Mouse (Mus musculus) embryonic facial prominence, embryonic 15.5 days (tissue): Measurements from ENCODE around the gene Ccdc186. TPM values are rescaled to one million over a fixed set of nuclear protein-coding genes. Genes with fewer than 3 reads are reported as not detected.

Experiments
- ATAC-seq: fragments of 200-750 bp; cut with Nextera tagmentation; 2 replicates; pipeline ENCODE4 v1.8.0; 2017; ENCODE audit warnings: low read depth, moderate TSS enrichment; ENCODE audit not compliant: insufficient number of reproducible peaks, low FRiP score, low TSS enrichment
- H3K27ac ChIP-seq: fragments of 300-500 bp; sonication (generic); replicated peaks from 2 replicates; pipeline ENCODE4 v1.5.1; 2015; ENCODE audit warnings: mild to moderate bottlenecking, inconsistent platforms
- H3K27me3 ChIP-seq: fragments of 300-500 bp; sonication (generic); 2 replicates; pipeline ENCODE4 v1.6.1; 2015; ENCODE audit warnings: inconsistent platforms
- H3K36me3 ChIP-seq: fragments of 300-500 bp; sonication (generic); 2 replicates; pipeline ENCODE4 v1.6.1; 2015; ENCODE audit warnings: mild to moderate bottlenecking, inconsistent platforms
- H3K4me1 ChIP-seq: fragments of 300-500 bp; sonication (generic); 2 replicates; pipeline ENCODE4 v1.6.1; 2015; ENCODE audit warnings: inconsistent platforms
- H3K4me2 ChIP-seq: fragments of 300-500 bp; sonication (generic); replicated peaks from 2 replicates; pipeline ENCODE4 v1.6.1; 2015; ENCODE audit warnings: mild to moderate bottlenecking, inconsistent platforms
- H3K4me3 ChIP-seq: fragments of 300-500 bp; sonication (generic); replicated peaks from 2 replicates; pipeline ENCODE4 v1.5.1; 2015; ENCODE audit warnings: mild to moderate bottlenecking, inconsistent platforms
- H3K9ac ChIP-seq: fragments of 300-500 bp; sonication (generic); 2 replicates; pipeline ENCODE4 v1.6.1; 2015; ENCODE audit warnings: inconsistent platforms
- H3K9me3 ChIP-seq: fragments of 300-500 bp; sonication (generic); replicated peaks from 2 replicates; pipeline ENCODE4 v1.6.1; 2016; ENCODE audit warnings: inconsistent platforms
- WGBS: fragments of 180-500 bp; shearing (Covaris S2); methylation state at CpG from one replicate; pipeline ENCODE4 v1.1.7; 2015; 5-methylcytosine and 5-hydroxymethylcytosine counted together
- polyA plus RNA-seq: library from polyadenylated mRNA; unstranded; fragments of >200 nt; fragmentation: Nextera tagmentation; extraction: Ambion mirVana; gene quantifications from 2 replicates; pipeline ENCODE4 v1.2.1, GENCODE M21; 2015

Ccdc186 gene
- polyA plus RNA-seq, 1 experiment from 2014 or later, result 21.4 TPM

GRCm38 (mm10) chr19:56749343-56749742 lies 72.6 kb downstream of the Ccdc186 start:
- Histone ChIP-seq H3K9me3 (no peaks in the 10 kb centered on the region), H3K4me3 (no peak overlapping the region), H3K27me3 (no peaks in the 10 kb centered on the region), H3K27ac (no peak overlapping the region; the same call in 1 of the 2 replicates), H3K9ac (no peak overlapping the region), H3K36me3 (no peaks in the 10 kb centered on the region), H3K4me2 (no peak overlapping the region), H3K4me1 (peaks cover 15% of the 10 kb centered on the region)
- WGBS, result 9% methylated on average over 3 of the region's 3 CpGs
- no peak for ATAC-seq

DNA sequence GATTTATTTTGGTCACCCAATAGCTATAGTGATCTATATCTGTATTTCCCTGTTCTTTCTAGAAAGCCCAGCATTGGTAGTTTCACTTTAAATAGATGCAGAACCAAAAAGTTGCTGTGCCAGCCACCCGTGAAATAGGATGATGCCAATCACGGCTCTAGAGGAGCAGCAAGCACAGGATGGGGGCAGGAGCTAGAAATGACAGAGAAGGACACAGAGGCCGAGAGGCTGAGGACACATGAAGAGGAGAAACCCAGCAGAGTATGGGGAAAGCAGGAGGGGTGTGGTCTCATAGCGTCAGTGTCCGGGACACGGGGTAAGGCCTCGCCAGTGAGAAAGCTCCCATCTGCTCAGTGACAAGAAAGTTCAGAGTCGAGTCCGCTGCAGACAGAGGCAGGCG lies 74.1 kb downstream of the Ccdc186 start:
- Histone ChIP-seq H3K9ac (no peak overlapping the region), H3K9me3 (no peaks in the 10 kb centered on the region), H3K36me3 (no peaks in the 10 kb centered on the region), H3K27ac (no peak overlapping the region), H3K4me2 (no peak overlapping the region), H3K4me1 (peaks cover 9% of the 10 kb centered on the region), H3K27me3 (no peaks in the 10 kb centered on the region), H3K4me3 (no peak overlapping the region)
- no peak for ATAC-seq
- 75% methylated on average over 10 of the region's 10 CpGs for WGBS

GRCm38 (mm10) chr19:56746618-56747017 lies 75.4 kb downstream of the Ccdc186 start:
- 77% methylated on average over 9 of the region's 9 CpGs for WGBS
- Histone ChIP-seq H3K36me3 (no peaks in the 10 kb centered on the region), H3K27me3 (no peaks in the 10 kb centered on the region), H3K9me3 (no peaks in the 10 kb centered on the region), H3K9ac (no peak overlapping the region), H3K4me2 (no peak overlapping the region), H3K4me3 (no peak overlapping the region), H3K4me1 (peaks cover 9% of the 10 kb centered on the region), H3K27ac (no peak overlapping the region)
- no peak for ATAC-seq

DNA sequence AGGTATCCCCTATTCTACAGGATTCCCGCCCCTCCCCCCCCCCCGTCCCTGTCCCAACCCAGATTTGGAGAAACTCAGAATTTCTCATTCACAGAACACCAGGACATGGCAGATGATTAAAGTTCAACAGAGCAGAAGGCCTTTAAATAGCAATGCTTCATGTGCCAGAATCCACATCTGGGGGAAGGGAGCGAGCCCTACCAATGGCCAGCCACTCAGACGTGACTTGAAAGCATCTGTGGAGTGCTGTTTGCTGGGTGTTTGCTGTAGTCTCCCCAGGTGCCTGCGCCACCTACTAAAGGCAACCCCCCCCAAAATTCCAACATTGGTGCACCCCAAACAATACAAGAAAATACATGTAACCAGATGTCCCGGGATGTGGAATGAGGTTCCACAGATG lies 76.5 kb downstream of the Ccdc186 start:
- Histone ChIP-seq H3K27me3 (no peaks in the 10 kb centered on the region), H3K27ac (no peak overlapping the region), H3K4me3 (no peak overlapping the region), H3K9ac (no peak overlapping the region), H3K4me2 (no peak overlapping the region), H3K4me1 (peaks cover 9% of the 10 kb centered on the region), H3K36me3 (no peaks in the 10 kb centered on the region), H3K9me3 (no peaks in the 10 kb centered on the region)
- 61% methylated on average over 5 of the region's 6 CpGs for WGBS
- ATAC-seq, result no peak

DNA sequence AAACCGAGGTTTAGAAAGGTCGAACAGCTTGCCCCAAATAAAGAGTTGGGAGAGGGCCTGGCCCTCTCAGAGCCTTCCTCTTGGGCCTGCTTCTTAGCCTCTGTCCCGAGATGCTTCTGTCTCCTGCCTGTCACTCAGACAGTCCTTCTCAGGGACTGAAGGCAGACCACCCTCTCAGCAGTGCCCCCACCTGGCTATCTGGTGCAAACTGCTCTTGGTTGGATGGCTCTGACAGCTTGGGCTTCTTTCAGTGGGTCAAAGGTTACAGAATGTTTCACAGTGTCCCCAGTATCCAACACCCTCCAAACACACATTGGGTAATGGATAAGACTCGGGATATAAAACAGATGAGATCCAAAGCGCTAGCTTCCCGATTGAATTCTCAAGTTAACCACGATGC lies 76.9 kb downstream of the Ccdc186 start:
- Histone ChIP-seq H3K36me3 (no peaks in the 10 kb centered on the region), H3K4me1 (peaks cover 9% of the 10 kb centered on the region), H3K27me3 (no peaks in the 10 kb centered on the region), H3K4me3 (no peak overlapping the region), H3K9ac (no peak overlapping the region), H3K4me2 (no peak overlapping the region), H3K9me3 (no peaks in the 10 kb centered on the region), H3K27ac (no peak overlapping the region)
- ATAC-seq, result no peak
- 63% methylated on average over 7 of the region's 7 CpGs for WGBS

Other genes starting within 250 kb of the Ccdc186 start
- 1.3 and 1.7 TPM in 2 replicates for gene Adrb1, start 100.0 kb downstream of the Ccdc186 start, polyA plus RNA-seq
- gene Tdrd1, start 4.0 kb upstream of the Ccdc186 start, polyA plus RNA-seq, result 2.4 and 2.7 TPM in 2 replicates
- gene Vwa2, start 52.1 kb upstream of the Ccdc186 start, polyA plus RNA-seq, result 9.9 TPM in 2 replicates
- gene Afap1l2, start 186.0 kb upstream of the Ccdc186 start, polyA plus RNA-seq, result 12.2 and 12.8 TPM in 2 replicates